Mouse (Mus musculus) layer of hippocampus, adult 11-12 months (tissue): Measurements from ENCODE around the gene Stmn1.

Experiments
- DNase-seq: peaks from one replicate; pipeline ENCODE4 v3.0.0; 2022; ENCODE audit warnings: low spot score

Stmn1 gene

GRCm38 (mm10) chr4:134458856-134459255 is 9.3 kb upstream of the Stmn1 start:
- DNase-seq, result no peak

DNA sequence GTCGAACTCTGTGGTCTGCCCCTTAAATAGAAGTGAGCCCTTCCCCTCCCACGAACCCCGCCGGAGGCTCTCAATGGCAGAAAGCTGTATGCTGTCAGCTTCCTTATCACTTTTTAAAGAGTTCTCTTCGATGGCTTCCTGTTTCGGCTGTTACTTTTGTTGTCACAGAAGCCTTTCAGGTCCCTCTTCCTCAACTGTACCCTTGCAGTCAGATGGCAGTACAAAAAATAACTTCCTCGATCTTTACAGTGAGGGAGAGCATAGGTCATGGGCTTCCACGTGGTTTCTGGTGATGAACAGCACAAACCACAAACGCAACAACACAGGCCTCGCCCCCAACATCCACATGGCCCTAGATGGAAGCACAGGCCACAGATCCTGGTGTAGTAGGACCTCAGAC is 7.8 kb upstream of the Stmn1 start:
- DNase-seq, result no peak

GRCm38 (mm10) chr4:134461252-134461651 is 6.9 kb upstream of the Stmn1 start:
- no peak for DNase-seq

DNA sequence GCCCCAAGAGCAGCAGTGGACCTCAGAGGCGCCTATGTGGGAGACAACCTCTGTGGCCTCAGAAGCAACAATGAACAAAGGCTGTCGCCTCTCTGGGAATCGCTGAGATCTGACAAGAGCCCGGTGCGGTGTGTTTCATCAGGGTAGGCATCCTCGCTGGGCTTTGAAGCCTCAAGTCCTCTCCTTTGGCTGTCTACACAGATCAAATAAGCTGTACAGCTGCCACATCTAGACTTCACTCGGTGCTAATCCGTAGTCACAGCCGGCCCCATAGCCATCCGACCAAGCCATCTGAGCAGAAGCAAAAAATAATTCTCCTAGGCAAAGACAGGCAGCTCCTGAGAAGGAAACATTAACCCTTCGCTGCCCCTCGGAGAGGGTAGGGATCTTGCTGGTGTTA is 2.3 kb upstream of the Stmn1 start:
- no peak for DNase-seq

GRCm38 (mm10) chr4:134466381-134467262 is 1.5 kb upstream of the Stmn1 start:
- DNase-seq, result no peak

DNA sequence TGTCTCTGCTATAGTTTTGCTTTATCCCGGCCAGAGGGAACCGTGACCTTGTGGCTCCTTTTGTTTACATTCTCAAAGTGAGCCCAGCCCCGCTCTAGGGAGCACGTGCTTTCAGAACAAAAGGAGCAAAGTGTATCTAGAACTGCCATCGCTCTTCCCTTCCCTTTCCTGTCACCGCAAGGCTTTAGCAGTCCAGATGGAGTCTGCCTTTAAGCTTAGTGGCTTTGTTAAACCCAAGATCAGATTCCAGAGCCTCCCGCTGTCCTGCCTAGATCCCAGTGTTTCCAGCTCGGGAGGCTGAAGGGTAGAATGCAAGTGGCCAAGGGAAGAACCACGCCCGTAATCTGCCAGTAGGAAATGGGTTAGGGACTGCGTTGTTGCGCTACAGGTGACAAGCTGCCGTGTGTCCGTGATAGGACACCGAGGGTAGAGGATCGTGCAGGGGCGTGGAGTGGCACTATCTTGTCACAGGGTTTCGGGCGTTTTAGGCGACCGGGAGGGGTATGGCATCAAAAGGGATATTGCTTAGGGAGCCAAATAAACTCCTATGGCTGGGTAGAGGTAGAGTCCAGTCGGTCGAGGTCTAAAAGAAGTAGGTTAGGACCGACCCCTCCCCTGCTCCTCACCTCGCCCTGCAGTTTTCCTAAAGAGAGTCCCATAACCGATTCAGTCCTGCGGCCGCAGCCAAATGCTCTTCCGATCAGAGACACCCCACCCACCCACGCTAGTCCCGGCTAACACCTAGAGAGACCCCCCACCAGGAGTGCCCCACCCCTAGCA is 495 bp upstream of the Stmn1 start:
- DNase-seq, result no peak

DNA sequence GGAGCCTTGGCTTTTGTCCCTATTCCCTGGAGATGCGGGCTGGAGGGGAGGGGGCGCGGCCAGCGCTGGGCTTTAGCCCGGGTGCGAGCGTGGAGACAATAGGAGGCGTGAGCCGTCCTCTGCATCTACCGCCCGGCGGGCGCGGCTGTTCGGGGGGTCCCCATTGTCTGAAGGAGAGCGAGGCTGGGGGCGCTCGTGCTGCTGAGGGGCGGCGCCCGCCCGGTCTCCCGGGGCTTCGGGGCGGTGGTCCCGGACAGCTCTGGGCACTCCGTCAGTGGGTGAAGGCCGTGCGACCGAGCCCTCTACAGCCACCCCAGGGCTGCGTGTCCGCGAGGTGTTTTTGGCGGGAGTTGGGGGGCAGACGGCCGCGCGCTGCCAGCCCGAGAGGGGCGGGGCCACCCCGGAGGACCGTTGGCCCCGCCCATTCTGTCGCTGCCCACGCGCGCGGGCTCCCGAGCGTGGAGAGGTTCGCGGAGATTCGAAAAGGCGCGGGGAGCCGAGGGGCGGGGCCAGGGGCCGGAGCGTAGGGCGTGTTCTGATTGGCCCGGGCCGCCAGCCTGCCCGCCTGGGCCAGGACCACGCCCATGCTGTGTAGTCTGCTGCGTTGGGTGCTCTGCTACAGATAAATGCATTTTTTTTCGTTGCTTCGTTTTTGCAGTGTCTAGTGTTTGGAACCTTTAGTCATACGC is 602 bp downstream of the Stmn1 start:
- peak; percentile 95 for DNase-seq

GRCm38 (mm10) chr4:134469341-134469796 is 1.2 kb downstream of the Stmn1 start:
- no peak for DNase-seq

DNA sequence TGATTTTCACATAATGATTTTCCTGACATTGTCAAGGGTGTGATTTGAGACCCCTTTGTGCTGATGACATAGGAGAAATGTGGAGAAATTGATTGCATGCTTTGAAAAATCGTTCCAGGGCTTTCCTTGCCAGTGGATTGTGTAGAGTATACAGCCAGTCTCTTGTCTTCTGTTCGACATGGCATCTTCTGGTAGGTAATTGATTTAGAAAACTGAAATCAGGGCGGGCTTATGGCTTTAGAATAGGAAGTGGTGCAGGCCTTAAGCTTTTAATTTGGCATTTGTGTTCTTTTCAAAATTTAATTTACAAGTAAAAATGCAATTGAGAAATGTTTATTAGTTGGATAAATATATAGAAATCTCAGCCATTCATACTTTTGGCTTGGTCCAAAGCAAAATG is 1.9 kb downstream of the Stmn1 start:
- no peak for DNase-seq

- no peak for DNase-seq
Observed at GRCm38 (mm10) chr4:134471469-134471868, 3.3 kb downstream of the Stmn1 start.

GRCm38 (mm10) chr4:134473764-134474163 is 5.6 kb downstream of the Stmn1 start:
- DNase-seq, result no peak

GRCm38 (mm10) chr4:134474240-134474639 is 6.1 kb downstream of the Stmn1 start:
- DNase-seq, result no peak

- no peak for DNase-seq
Observed at GRCm38 (mm10) chr4:134476899-134477298, 8.8 kb downstream of the Stmn1 start.

DNA sequence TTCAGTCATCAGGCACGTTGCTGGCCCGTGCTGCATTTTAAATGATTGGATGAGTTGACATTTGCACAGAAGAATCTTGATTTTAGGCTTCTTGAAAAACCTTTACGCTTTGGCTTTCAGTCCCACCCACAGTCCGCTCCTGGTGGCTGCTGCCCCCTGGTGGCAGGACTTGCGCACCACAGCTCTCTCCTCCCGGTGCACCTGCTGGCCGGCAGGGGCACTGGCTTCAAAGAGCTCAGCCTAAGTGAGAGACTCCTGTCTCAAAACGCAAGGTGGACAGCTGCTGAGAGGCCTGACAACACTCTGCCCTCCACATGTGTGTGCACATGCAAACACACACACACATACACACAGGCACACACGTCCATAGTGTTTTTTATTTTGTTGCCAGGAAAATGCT is 9.9 kb downstream of the Stmn1 start:
- peak; percentile 93 for DNase-seq

DNA sequence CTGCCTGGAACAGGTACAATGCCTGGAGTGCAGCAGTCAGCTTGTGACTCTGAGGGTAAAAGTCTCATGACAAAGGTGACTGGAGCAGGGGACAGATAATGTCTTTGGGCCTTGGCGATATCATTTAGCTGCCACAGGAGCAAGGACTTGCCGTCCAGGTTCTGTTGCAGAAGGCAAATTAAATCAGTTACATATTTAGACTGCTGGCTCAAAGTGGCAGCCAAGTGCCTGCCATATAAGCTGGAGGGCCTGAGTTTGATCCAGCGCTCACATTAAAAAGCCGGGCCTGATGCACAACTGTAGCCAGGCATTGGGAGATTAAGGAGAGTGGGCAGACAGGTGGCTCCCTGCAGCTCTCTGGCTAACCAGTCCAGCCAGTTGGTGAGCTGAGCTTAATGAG is 11.7 kb downstream of the Stmn1 start:
- DNase-seq, result no peak

DNA sequence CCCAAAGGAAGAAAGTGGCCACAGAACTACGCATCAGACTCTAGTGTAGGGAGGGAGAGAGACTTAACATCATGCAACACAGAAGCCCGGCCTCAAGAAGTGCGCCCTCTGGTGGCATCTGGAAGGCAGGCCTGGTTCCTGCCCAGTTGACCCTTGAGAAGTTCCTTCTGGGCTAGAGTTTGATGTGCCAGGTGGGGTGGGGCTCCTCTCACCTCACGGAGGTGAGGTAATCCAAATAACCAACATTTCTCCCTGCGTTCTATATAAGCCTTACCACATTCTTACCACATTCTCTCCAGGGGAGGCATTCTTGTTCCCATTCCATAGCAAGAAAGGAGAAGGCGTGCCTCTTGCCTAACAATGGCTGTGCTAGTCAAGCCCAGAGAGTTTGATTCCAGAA is 12.7 kb downstream of the Stmn1 start:
- peak; percentile 84 for DNase-seq

DNA sequence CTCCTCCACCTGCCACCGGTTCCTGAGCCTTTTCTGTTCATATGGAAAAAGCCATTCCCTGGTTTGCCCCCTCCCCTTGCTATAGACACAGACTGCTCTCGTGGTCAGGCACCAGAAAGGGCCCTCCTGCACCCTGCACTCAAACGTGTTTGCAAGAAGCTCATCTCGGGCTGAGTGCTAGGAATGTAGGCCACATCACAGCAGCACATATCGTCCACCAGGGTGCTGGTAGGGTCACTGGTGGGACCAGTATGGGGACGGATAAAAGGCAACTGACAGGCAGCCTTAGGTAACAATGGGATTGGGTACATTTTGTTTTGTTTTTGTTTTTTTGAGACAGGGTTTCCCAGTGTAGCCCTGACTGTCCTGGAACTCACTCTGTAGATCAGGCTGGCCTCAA is 13.2 kb downstream of the Stmn1 start:
- DNase-seq, result no peak

GRCm38 (mm10) chr4:134482442-134482841 is 14.3 kb downstream of the Stmn1 start:
- DNase-seq, result no peak

DNA sequence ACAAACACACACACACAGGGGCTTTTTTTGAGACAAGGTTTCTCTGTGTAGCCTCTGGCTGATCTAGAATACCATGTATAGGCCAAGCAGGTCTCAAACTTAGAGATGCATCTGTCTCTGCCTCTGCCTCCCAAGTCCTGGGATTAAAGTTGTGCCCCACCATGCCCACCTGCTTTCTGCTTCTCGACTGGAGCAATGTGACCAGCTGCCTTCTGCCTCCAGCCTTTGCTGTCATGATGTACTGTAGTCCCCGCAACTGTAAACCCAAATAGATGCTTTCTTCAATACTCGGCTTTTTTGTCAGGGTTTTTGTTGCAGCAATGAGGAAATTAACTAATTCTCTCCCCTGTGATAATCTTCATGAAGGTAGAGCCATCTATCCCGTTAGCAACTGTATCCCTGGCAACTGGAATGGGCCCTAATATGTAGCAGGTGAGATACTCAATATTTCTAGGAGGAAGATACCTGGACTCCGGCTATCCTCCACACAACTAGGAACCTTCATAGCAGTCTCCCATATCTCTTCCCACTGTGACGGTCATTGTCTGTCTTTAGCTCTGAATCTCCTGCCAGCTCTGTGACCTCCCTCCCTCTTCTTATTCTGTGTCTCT is 15.1 kb downstream of the Stmn1 start:
- DNase-seq, result no peak

DNA sequence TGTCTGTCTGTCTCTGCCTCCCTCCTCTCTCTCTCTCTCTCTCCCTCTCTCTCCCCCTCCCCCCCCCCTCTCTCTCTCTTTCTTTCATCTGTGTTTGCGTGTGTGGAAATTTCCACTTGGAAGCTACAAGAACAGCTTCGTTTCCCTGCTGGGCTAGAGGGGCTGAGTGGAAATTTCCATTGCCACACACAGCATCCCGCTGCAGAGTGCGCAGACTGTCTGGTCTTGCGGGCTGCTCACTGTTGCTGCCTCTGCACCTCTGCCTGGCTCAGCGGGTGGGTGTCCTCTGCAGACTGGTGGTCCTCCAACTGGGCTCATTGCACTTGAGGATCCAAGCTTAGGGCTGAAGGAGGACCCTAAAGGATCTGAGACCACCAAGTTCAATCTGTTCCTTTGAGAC is 15.6 kb downstream of the Stmn1 start:
- peak; percentile 82 for DNase-seq

GRCm38 (mm10) chr4:134484231-134484630 is 16.1 kb downstream of the Stmn1 start:
- DNase-seq, result no peak
